Mouse (Mus musculus): ENCODE data around the gene 9530053A07Rik. TPM values are rescaled to one million over a fixed set of nuclear protein-coding genes. Genes with fewer than 3 reads are reported as not detected.
A peak's percentile ranks its signal among the peaks of the same experiment; 100 is the strongest.
"Not testable (repeated sequence)": the region's sequence is repeated elsewhere in the genome, so short reads cannot be mapped to it uniquely, and the experiment has no call there.

Gene 9530053A07Rik
- polyA plus RNA-seq, 1 experiment from 2014 or later, result 0.12 TPM

DNA sequence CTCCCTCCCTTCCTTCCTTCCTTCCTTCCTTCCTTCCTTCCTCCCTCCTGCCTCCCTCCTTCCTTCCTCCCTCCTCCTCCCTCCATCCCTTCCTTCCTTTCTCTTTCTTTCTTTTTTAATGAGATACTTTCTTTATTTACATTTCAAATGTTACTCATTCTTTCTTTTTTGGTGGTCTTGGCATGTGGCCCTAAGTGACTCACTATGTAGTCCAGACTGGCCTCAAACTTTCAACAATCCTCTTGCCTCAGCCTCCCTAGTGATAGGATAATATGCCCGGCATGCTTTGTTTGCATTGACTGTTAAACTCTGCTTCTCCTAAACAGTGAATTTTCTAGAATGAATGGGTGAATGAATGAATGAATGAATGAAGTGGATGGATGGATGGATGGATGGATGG lies 20.6 kb downstream of the 9530053A07Rik start:
- Histone ChIP-seq H3K9ac (no peak overlapping the region), H3K4me2 (replicated peaks) (no peak overlapping the region), H3K27me3 (0 out of 2 replicates have a peak, but pooled peaks cover 5% of the 10 kb centered on the region), H3K36me3 (no peaks in the 10 kb centered on the region), H3K9me3 (replicated peaks) (no peaks in the 10 kb centered on the region), H3K27ac (no peak overlapping the region), H3K4me1 (peaks cover 4% of the 10 kb centered on the region), H3K4me3 (no peak overlapping the region)
- no peak for ATAC-seq (ENCODE audit: low FRiP score)
- 93% methylated on average over 1 of the region's 1 CpGs for WGBS

DNA sequence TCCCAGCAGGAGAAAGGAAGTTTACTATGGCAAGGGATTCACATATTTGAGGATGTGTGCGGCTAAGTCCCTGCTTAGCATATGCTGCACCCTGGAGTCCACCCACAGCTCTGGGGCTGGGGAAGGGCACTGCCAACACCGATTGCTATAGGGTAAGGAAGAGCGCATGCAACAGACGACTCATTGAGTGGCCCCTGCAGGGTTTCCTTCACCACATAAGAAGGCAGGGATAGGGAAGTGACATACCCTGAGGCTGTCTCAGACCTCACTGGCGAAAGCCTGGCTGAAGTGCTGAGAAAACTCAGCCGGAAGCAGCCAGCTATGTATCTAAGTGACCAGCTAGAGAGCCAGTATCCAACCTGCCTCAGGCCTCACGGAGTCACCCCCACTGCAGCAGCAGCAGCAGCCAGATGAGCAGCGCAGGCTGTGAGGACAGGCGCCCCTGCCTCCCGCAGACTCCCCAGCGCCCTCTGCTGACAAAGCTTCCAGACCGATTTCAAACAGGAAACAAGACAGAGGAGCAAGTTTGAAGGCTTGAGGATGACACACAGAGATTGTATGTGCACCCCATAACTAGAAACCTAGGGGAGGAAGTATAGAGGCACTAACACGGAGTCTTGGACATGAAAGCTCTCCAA lies 22.4 kb downstream of the 9530053A07Rik start:
- 18% methylated on average over 13 of the region's 13 CpGs for WGBS
- Histone ChIP-seq H3K4me3 (no peak overlapping the region), H3K36me3 (no peaks in the 10 kb centered on the region), H3K27ac (no peak overlapping the region), H3K9me3 (replicated peaks) (no peaks in the 10 kb centered on the region), H3K4me1 (peaks cover 4% of the 10 kb centered on the region), H3K27me3 (no peaks in the 10 kb centered on the region), H3K9ac (0 out of 2 replicates have a peak overlapping the region, but pooled peaks have one; percentile 8), H3K4me2 (replicated peaks) (no peak overlapping the region)
- no peak for ATAC-seq (ENCODE audit: low FRiP score)

DNA sequence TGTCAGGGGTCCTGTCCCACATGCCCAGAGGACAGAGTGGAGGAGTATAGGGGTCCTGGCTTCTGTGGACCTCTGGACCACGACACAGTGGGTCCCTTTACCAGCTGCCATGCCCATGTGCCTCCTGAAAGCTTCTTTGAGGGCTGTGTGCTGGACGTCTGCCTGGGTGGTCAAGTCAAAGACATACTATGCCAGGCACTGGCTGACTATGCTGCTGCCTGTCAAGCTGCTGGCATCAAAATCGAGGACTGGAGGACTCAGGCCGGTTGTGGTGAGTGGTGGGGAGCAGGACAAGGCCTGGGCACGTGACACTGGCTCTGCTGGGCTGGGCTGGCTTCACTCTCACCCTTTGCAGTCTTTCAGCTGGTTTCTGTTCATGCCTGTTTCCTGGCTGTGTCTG lies 24.3 kb downstream of the 9530053A07Rik start:
- H3K4me1 ChIP-seq; ATAC-seq (ENCODE audit: low FRiP score); H3K36me3 ChIP-seq; H3K4me3 ChIP-seq; H3K9me3 ChIP-seq (replicated peaks); H3K27ac ChIP-seq; H3K4me2 ChIP-seq (replicated peaks); H3K27me3 ChIP-seq; H3K9ac ChIP-seq: not testable (repeated sequence)
- 48% methylated on average over 5 of the region's 5 CpGs for WGBS

- Histone ChIP-seq H3K27ac (no peak overlapping the region), H3K4me2 (replicated peaks) (no peak overlapping the region), H3K9ac (no peak overlapping the region), H3K27me3 (no peaks in the 10 kb centered on the region), H3K4me1 (no peaks in the 10 kb centered on the region), H3K9me3 (replicated peaks) (no peaks in the 10 kb centered on the region), H3K4me3 (no peak overlapping the region), H3K36me3 (no peaks in the 10 kb centered on the region)
- WGBS, result 67% methylated on average over 6 of the region's 6 CpGs
- no peak for ATAC-seq (ENCODE audit: low FRiP score)
Measured at GRCm38 (mm10) chr7:28159292-28159691, 30.0 kb downstream of the 9530053A07Rik start.

- no peak overlapping the region for H3K9ac ChIP-seq
- no peak overlapping the region for H3K27ac ChIP-seq
- H3K9me3 ChIP-seq (replicated peaks), result no peaks in the 10 kb centered on the region
- no peaks in the 10 kb centered on the region for H3K36me3 ChIP-seq
- no peak for ATAC-seq (ENCODE audit: low FRiP score)
- no peak overlapping the region for H3K4me2 ChIP-seq (replicated peaks)
- no peaks in the 10 kb centered on the region for H3K4me1 ChIP-seq
- no peaks in the 10 kb centered on the region for H3K27me3 ChIP-seq
- WGBS, result 71% methylated on average over 3 of the region's 3 CpGs
- H3K4me3 ChIP-seq, result no peak overlapping the region
Measured at GRCm38 (mm10) chr7:28159893-28160292, 30.6 kb downstream of the 9530053A07Rik start.

- 61% methylated on average over 9 of the region's 9 CpGs for WGBS
Measured at GRCm38 (mm10) chr7:28161163-28161749, 32.0 kb downstream of the 9530053A07Rik start.

GRCm38 (mm10) chr7:28165406-28165805 lies 36.1 kb downstream of the 9530053A07Rik start:
- Histone ChIP-seq H3K4me3 (no peak overlapping the region), H3K27me3 (no peaks in the 10 kb centered on the region), H3K4me1 (peaks cover 14% of the 10 kb centered on the region), H3K9me3 (replicated peaks) (no peaks in the 10 kb centered on the region), H3K4me2 (replicated peaks) (no peak overlapping the region), H3K27ac (no peak overlapping the region), H3K9ac (no peak overlapping the region), H3K36me3 (no peaks in the 10 kb centered on the region)
- whole genome bisulfite sequencing, result 82% methylated on average over 6 of the region's 6 CpGs
- no peak for ATAC-seq (ENCODE audit: low FRiP score)

More at GRCm38 (mm10) chr7:28161163-28161749, 32.0 kb downstream of the 9530053A07Rik start:
- H3K4me1 ChIP-seq, result no peaks in the 10 kb centered on the region
- no peaks in the 10 kb centered on the region for H3K9me3 ChIP-seq (replicated peaks)
- H3K9ac ChIP-seq, result no peak overlapping the region
- H3K36me3 ChIP-seq, result no peaks in the 10 kb centered on the region
- no peak for ATAC-seq (ENCODE audit: low FRiP score)
- no peak overlapping the region for H3K4me3 ChIP-seq
- no peak overlapping the region for H3K4me2 ChIP-seq (replicated peaks)
- H3K27me3 ChIP-seq, result no peaks in the 10 kb centered on the region
- H3K27ac ChIP-seq, result no peak overlapping the region

- no peak for ATAC-seq (ENCODE audit: low FRiP score)
- peaks cover 29% of the 10 kb centered on the region for H3K4me1 ChIP-seq
- H3K9me3 ChIP-seq (replicated peaks), result no peaks in the 10 kb centered on the region
- H3K27me3 ChIP-seq, result no peaks in the 10 kb centered on the region
- peak overlapping the region; percentile 60 for H3K4me3 ChIP-seq
- H3K9ac ChIP-seq, result peak overlapping the region; percentile 53
- 13% methylated on average over 9 of the region's 9 CpGs for WGBS
- peak overlapping the region; percentile 81 for H3K27ac ChIP-seq
- peak overlapping the region; percentile 95 for H3K4me2 ChIP-seq (replicated peaks)
- H3K36me3 ChIP-seq, result no peaks in the 10 kb centered on the region
Measured at GRCm38 (mm10) chr7:28168320-28169115, 39.3 kb downstream of the 9530053A07Rik start.

GRCm38 (mm10) chr7:28169489-28170422 lies 40.5 kb downstream of the 9530053A07Rik start, which contains the start of gene Fbl:
Fbl (plus strand) TSS chr7:28169710.
- ATAC-seq (ENCODE audit: low FRiP score), result peak; percentile 94
- Histone ChIP-seq H3K4me1 (peaks cover 29% of the 10 kb centered on the region), H3K27ac (peak within 1 kb of the TSS; percentile 81), H3K27me3 (no peaks in the 10 kb centered on the region), H3K36me3 (no peaks in the 10 kb centered on the region), H3K9ac (peak within 1 kb of the TSS; percentile 82), H3K4me2 (replicated peaks) (peak within 1 kb of the TSS; percentile 95), H3K4me3 (peak within 1 kb of the TSS; percentile 60), H3K9me3 (replicated peaks) (no peaks in the 10 kb centered on the region)
- under 1% methylated on average over 80 of the region's 80 CpGs for WGBS

DNA sequence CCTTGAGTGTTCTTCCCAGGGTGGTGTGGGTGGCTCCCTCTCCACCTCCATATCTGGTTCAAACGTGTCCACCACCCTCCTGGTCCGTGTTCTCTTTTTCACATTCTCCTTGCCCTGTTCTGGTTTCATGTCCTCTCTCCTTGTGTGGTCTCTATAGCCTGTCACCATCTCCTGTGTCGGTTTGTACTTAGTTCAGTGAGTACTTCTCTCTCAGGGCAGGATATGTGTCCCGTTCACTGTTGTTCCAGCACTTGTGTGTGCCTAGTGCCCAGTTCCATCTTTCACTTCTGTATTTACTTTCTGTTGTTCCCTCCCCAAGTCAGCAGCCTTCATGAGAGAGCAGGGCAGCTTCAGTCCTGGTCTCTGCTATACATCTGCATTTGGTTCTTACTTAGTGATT lies 46.1 kb downstream of the 9530053A07Rik start:
- H3K27me3 ChIP-seq, result no peaks in the 10 kb centered on the region

DNA sequence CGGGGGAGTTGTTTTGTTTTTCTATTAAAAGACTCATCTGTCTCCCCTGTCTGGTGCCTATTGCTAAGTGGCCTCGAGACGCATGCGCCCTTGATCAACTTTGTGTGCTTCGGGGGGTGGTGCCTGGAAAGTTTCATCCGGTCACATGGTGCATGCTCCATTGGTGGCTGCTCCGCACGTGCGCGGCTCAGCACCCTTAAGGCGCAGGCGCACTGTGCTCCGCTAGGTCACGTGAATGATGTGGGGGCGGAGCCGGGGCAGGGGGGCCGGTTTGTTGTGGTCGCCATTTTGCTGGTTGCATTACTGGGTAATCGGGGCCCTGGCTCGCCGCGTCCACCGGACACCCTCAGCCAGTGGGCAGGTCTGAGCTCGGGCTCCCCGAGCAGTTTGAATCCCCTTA lies 50.0 kb downstream of the 9530053A07Rik start, which contains the start of gene Dyrk1b:
Dyrk1b (plus strand) TSS at position 242 of the 400 bp plus-strand sequence.
- peak; percentile 90 for ATAC-seq (ENCODE audit: low FRiP score)
- H3K36me3 ChIP-seq, result peaks cover 64% of the 10 kb centered on the region
- H3K9ac ChIP-seq, result peak within 1 kb of the TSS; percentile 93
- no peaks in the 10 kb centered on the region for H3K9me3 ChIP-seq (replicated peaks)
- H3K4me1 ChIP-seq, result peaks cover 13% of the 10 kb centered on the region
- under 1% methylated on average over 25 of the region's 25 CpGs for WGBS
- peak within 1 kb of the TSS; percentile 85 for H3K4me2 ChIP-seq (replicated peaks)
- peak within 1 kb of the TSS; percentile 97 for H3K4me3 ChIP-seq
- H3K27ac ChIP-seq, result peak within 1 kb of the TSS; percentile 97
- H3K27me3 ChIP-seq, result no peaks in the 10 kb centered on the region

More for the DNA sequence above, 46.1 kb downstream of the 9530053A07Rik start:
- Histone ChIP-seq H3K9me3 (replicated peaks) (no peaks in the 10 kb centered on the region), H3K4me1 (peaks cover 16% of the 10 kb centered on the region), H3K4me3 (no peak overlapping the region), H3K36me3 (peaks cover 33% of the 10 kb centered on the region), H3K9ac (no peak overlapping the region), H3K4me2 (replicated peaks) (no peak overlapping the region), H3K27ac (no peak overlapping the region)
- 92% methylated on average over 4 of the region's 4 CpGs for WGBS
- ATAC-seq (ENCODE audit: low FRiP score), result no peak

Measured in hindbrain, embryonic 12.5 days (tissue).